Mouse (Mus musculus) heart, embryonic 10.5 days (tissue): ENCODE data around the gene Wdr3. TPM values are rescaled to one million over a fixed set of nuclear protein-coding genes. Genes with fewer than 3 reads are reported as not detected.
A peak's percentile ranks its signal among the peaks of the same experiment; 100 is the strongest.

Experiments
- DNase-seq: peaks from one replicate; pipeline ENCODE4 v3.0.0-alpha.2; 2017; ENCODE audit warnings: low spot score
- H3K27ac ChIP-seq: fragments of 300-500 bp; sonication (generic); 2 replicates; pipeline ENCODE4 v1.5.1; 2016; ENCODE audit warnings: mild to moderate bottlenecking
- H3K27me3 ChIP-seq: fragments of 300-500 bp; sonication (generic); 2 replicates; pipeline ENCODE4 v1.6.1; 2016; ENCODE audit warnings: mild to moderate bottlenecking; ENCODE audit not compliant: poor library complexity, insufficient read depth, severe bottlenecking
- H3K36me3 ChIP-seq: fragments of 300-500 bp; sonication (generic); 2 replicates; pipeline ENCODE4 v1.6.1; 2016; ENCODE audit warnings: mild to moderate bottlenecking, moderate library complexity
- H3K4me1 ChIP-seq: fragments of 300-500 bp; sonication (generic); 2 replicates; pipeline ENCODE4 v1.6.1; 2016; ENCODE audit warnings: mild to moderate bottlenecking
- H3K4me3 ChIP-seq: fragments of 300-500 bp; sonication (generic); 2 replicates; pipeline ENCODE4 v1.5.1; 2016; ENCODE audit warnings: mild to moderate bottlenecking, moderate library complexity
- H3K9me3 ChIP-seq: fragments of 300-500 bp; sonication (generic); 2 replicates; pipeline ENCODE4 v1.6.1; 2016; ENCODE audit warnings: mild to moderate bottlenecking, moderate library complexity
- WGBS: fragments of 180-500 bp; shearing (Covaris S2); methylation state at CpG from one replicate; pipeline ENCODE4 v1.1.7; 2016; 5-methylcytosine and 5-hydroxymethylcytosine counted together
- polyA plus RNA-seq: library from polyadenylated mRNA; unstranded; fragments of >200 nt; fragmentation: Nextera tagmentation; extraction: Ambion mirVana; gene quantifications from 2 replicates; pipeline ENCODE4 v1.2.1, GENCODE M21; 2016

Wdr3 gene
- 36.8 and 43.8 TPM in 2 replicates for polyA plus RNA-seq

DNA sequence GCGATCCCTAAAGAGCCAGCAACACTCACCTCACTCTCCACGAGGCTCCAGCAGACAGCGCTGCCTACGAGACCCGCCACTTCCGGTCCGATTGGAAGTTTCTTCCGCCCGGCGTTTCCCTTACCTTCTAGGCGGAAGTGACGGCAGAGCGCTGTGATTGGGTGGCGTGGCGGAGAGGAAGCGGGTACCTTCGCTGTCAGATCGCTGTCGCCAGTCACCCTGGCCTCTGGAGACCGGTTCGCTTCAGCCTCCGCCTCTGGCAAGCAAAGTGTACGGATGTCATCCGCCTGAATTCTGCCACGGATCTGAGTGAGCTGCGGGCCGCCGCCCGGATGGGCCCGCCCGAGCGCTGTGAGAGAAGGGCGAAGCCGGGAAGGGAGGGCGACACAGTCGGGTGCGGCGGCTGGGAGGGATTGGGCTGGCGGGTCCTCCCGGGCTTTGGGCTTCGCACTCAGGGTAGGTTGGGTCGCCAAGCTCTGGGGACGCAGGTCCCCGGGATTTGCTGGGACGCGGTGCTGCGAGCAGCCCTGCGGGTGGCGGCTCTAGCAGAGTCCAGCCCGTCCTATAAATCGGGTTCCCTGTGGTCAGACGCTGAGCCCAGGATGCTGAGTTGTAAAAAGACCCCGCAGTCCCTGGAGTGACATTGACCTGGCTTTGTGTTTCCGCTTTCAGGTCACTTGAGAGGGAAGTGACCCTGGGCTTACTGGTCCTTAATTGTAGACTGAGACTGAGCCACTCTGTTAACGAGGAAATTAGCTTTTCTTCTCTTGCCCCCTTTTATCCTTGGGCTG, at the start of gene Wdr3, which contains the start of gene Gdap2:
Gene Wdr3, minus strand, starts transcription at position 93 of the 791 bp plus-strand sequence.
Gene Gdap2, plus strand, starts transcription at position 67 of the 791 bp plus-strand sequence.
- peaks cover 25% of the 10 kb centered on the region for H3K36me3 ChIP-seq
- under 1% methylated on average over 55 of the region's 55 CpGs for WGBS
- H3K9me3 ChIP-seq, result no peaks in the 10 kb centered on the region
- peak within 1 kb of the TSS; percentile 88 for H3K4me3 ChIP-seq
- no peaks in the 10 kb centered on the region for H3K27me3 ChIP-seq
- DNase-seq, result peak; percentile 98
- H3K4me1 ChIP-seq, result peaks cover 9% of the 10 kb centered on the region
- H3K27ac ChIP-seq, result peak within 1 kb of the TSS; percentile 90

GRCm38 (mm10) chr3:100206973-100207372, 44.8 kb upstream of the Wdr3 start:
- H3K36me3 ChIP-seq, result peaks cover 27% of the 10 kb centered on the region
- H3K9me3 ChIP-seq, result no peaks in the 10 kb centered on the region
- no peak for DNase-seq
- H3K4me3 ChIP-seq, result no peak overlapping the region
- no peaks in the 10 kb centered on the region for H3K27me3 ChIP-seq
- H3K27ac ChIP-seq, result no peak overlapping the region
- no peaks in the 10 kb centered on the region for H3K4me1 ChIP-seq
- WGBS, result 59% methylated on average over 1 of the region's 1 CpGs

GRCm38 (mm10) chr3:100201554-100201953, 39.3 kb upstream of the Wdr3 start:
- Histone ChIP-seq H3K36me3 (peaks cover 41% of the 10 kb centered on the region), H3K27ac (no peak overlapping the region), H3K4me1 (no peaks in the 10 kb centered on the region), H3K4me3 (no peak overlapping the region), H3K9me3 (no peaks in the 10 kb centered on the region), H3K27me3 (no peaks in the 10 kb centered on the region)
- 89% methylated on average over 7 of the region's 7 CpGs for WGBS
- no peak for DNase-seq

DNA sequence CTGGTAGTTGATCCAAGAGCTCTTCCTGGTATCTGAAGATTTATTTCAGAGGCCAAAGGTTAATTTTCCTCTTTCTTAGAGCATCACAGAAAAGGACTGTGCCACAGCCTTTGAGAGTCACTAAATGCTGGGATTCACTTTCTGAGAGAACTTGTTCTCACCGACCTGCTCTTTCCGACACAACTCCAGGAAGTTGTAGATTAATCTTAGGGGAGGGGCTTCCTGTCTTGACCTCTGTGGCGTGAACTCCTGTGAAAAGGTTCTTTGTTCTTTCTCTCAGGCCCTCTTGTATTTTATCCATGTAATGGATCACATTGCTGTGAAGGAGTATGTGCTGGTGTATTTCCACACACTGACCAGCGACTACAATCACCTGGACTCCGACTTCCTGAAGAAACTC, 32.0 kb upstream of the Wdr3 start:
- no peaks in the 10 kb centered on the region for H3K4me1 ChIP-seq
- no peaks in the 10 kb centered on the region for H3K9me3 ChIP-seq
- H3K36me3 ChIP-seq, result peaks cover 18% of the 10 kb centered on the region; the same call in 1 of the 2 replicates
- DNase-seq, result no peak
- no peaks in the 10 kb centered on the region for H3K27me3 ChIP-seq
- H3K4me3 ChIP-seq, result no peak overlapping the region
- 53% methylated on average over 5 of the region's 5 CpGs for WGBS
- no peak overlapping the region for H3K27ac ChIP-seq

DNA sequence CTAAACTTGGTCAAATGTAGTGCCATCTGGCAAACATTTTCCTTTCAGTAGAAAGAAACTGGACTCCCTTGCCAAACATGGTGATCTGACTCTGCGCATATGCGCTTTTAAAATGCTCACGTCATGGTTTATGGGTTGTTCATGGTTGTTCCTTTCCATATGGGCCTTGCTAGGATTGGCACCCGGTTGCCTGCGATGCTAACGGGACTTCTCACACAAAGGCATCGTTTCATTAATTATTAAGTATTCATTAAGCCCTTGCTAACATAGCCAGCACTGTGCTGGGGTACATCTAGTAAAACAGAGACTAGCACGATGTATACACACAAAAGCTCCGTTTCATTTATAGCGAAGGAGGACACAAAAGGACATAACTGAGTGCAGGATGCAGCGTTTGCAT, 27.7 kb upstream of the Wdr3 start:
- H3K27me3 ChIP-seq, result no peaks in the 10 kb centered on the region
- DNase-seq, result no peak
- H3K9me3 ChIP-seq, result no peaks in the 10 kb centered on the region
- H3K4me1 ChIP-seq, result no peaks in the 10 kb centered on the region
- no peak overlapping the region for H3K27ac ChIP-seq
- no peak overlapping the region for H3K4me3 ChIP-seq
- peaks cover 26% of the 10 kb centered on the region; the same call in 1 of the 2 replicates for H3K36me3 ChIP-seq
- 80% methylated on average over 11 of the region's 11 CpGs for WGBS

DNA sequence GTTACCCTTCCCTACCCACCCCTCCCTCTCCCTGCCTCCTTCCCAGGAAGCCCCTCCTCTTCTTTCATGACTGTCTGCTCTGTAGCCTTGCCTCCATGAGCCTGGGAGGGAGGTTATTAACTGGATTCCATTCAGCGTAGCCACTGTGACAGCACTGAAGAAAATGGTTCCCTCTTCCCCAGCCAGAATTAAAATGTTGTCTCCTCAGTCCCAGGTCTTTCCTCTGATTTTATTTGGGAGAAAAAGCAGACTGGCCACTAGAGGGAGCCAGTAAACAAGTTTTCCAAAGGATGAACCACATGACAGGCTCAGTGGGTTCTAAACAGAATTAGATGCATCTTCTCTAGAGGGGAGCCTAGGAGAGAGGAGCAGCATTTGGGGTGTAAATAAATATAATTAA, 27.2 kb upstream of the Wdr3 start:
- Histone ChIP-seq H3K9me3 (no peaks in the 10 kb centered on the region), H3K36me3 (peaks cover 26% of the 10 kb centered on the region; the same call in 1 of the 2 replicates), H3K27ac (no peak overlapping the region), H3K4me3 (no peak overlapping the region), H3K4me1 (no peaks in the 10 kb centered on the region), H3K27me3 (no peaks in the 10 kb centered on the region)
- no peak for DNase-seq
- 45% methylated on average over 1 of the region's 1 CpGs for WGBS

DNA sequence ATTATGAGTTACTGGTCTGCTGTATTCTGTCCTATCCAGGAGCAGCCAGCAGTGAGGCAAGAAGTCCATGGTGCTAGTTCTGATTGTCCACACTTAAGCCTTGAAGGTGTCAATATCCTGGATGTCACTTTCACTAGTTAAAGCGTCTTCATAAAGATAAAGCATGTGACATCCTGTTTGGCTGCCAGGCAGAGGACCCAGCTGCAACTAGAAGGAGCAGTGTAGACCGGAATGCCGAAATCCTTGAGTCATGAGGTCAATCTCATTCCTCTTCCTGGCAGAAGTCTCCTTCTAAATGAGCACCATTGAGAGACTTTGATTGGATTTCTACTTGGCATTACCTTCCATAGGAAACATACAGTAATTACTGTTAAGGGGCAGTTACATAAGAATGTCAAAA, 18.3 kb upstream of the Wdr3 start:
- 75% methylated on average over 3 of the region's 3 CpGs for WGBS
- H3K9me3 ChIP-seq, result no peaks in the 10 kb centered on the region
- no peak for DNase-seq
- H3K4me1 ChIP-seq, result no peaks in the 10 kb centered on the region
- H3K4me3 ChIP-seq, result no peak overlapping the region
- H3K27ac ChIP-seq, result no peak overlapping the region
- H3K27me3 ChIP-seq, result no peaks in the 10 kb centered on the region
- peaks cover 40% of the 10 kb centered on the region for H3K36me3 ChIP-seq

DNA sequence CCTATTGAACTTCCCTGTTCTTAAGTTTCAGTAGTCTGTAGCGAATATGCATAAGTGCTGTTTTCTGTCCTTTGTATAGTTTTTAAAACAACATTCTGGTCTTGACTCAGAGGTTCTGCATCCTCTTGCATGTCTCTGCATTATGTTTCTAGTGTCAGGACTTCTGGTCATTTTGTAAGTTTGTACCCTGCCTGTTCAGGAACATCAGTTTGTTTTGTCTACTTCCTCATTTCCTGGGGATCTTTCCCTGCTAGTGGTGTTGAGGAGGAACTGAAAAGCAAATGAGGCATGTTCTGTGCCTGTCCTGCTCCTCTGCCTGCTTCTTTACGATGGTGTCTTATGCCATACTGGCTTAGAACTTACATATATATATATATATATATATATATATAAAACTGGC, 13.8 kb upstream of the Wdr3 start:
- no peaks in the 10 kb centered on the region for H3K4me1 ChIP-seq
- H3K27me3 ChIP-seq, result no peaks in the 10 kb centered on the region
- no peaks in the 10 kb centered on the region for H3K9me3 ChIP-seq
- WGBS, result 87% methylated on average over 2 of the region's 2 CpGs
- no peak overlapping the region for H3K4me3 ChIP-seq
- H3K27ac ChIP-seq, result no peak overlapping the region
- no peak for DNase-seq
- H3K36me3 ChIP-seq, result peaks cover 59% of the 10 kb centered on the region

DNA sequence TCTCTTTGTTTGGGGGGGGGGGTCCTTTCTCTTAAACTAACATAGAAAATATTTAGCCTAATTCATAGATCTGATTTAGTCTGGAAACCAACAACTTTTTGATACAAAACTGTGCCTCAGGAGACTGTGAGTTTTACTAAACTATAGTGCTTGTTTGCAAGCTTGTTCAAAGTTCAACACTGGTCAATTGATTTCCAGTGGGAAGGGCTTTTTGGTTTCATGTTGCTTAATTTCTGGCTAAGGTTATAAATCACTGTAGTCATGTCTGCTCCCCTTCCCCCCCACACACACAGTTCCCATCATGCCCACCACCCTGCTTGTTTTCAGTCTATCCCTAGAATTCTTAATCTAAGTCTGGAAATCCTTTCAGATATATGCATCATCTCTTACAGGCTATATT, 2.8 kb upstream of the Wdr3 start:
- H3K36me3 ChIP-seq, result peaks cover 11% of the 10 kb centered on the region; the same call in 1 of the 2 replicates

GRCm38 (mm10) chr3:100163556-100163955, 1.3 kb upstream of the Wdr3 start:
- Histone ChIP-seq H3K36me3 (peaks cover 18% of the 10 kb centered on the region), H3K9me3 (no peaks in the 10 kb centered on the region), H3K4me1 (peaks cover 9% of the 10 kb centered on the region), H3K27me3 (no peaks in the 10 kb centered on the region), H3K27ac (no peak overlapping the region), H3K4me3 (no peak overlapping the region)
- WGBS, result 81% methylated on average over 2 of the region's 2 CpGs
- no peak for DNase-seq

More for the DNA sequence above, 2.8 kb upstream of the Wdr3 start:
- no peaks in the 10 kb centered on the region for H3K27me3 ChIP-seq
- no peaks in the 10 kb centered on the region for H3K9me3 ChIP-seq
- H3K4me3 ChIP-seq, result no peak overlapping the region
- peaks cover 9% of the 10 kb centered on the region for H3K4me1 ChIP-seq
- H3K27ac ChIP-seq, result no peak overlapping the region
- DNase-seq, result no peak

- 1% methylated on average over 35 of the region's 35 CpGs for WGBS
These were observed 417 bp downstream of the Wdr3 start for GRCm38 (mm10) chr3:100161665-100162314.

GRCm38 (mm10) chr3:100160682-100161445, 1.3 kb downstream of the Wdr3 start:
- DNase-seq, result no peak
- Histone ChIP-seq H3K4me1 (peaks cover 9% of the 10 kb centered on the region), H3K4me3 (peak overlapping the region; percentile 88), H3K9me3 (no peaks in the 10 kb centered on the region), H3K36me3 (peaks cover 36% of the 10 kb centered on the region), H3K27me3 (no peaks in the 10 kb centered on the region), H3K27ac (peak overlapping the region; percentile 90; the same call in 1 of the 2 replicates)
- 84% methylated on average over 15 of the region's 15 CpGs for WGBS

More at GRCm38 (mm10) chr3:100161665-100162314, 417 bp downstream of the Wdr3 start:
- Histone ChIP-seq H3K36me3 (peaks cover 32% of the 10 kb centered on the region), H3K9me3 (no peaks in the 10 kb centered on the region), H3K27me3 (no peaks in the 10 kb centered on the region), H3K4me1 (peaks cover 9% of the 10 kb centered on the region), H3K27ac (peak overlapping the region; percentile 90), H3K4me3 (peak overlapping the region; percentile 88)
- DNase-seq, result no peak
